Mouse (Mus musculus): ENCODE data around the gene Fgfr2.

DNA sequence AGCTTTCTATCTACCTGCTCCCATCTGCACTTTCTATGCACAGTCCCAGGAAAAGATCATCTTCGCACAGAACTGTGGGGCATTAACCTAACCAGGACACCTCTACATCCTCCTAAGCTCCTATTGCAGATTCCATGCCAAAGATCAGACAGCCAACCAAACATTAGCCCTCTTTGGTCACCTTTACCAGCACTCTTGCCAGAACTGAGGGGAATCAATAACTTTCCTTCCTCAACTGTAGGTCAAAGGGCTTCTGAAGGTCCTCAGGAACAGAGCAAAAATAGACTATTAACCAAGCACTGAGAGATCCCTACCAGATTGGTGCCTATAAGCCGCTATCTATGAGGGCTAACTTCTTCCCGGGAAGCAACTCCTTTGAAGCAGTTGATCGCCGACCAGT lies 2911.7 kb downstream of the Fgfr2 start:
- no peak for TF ChIP-seq CTCF (IDR thresholded peaks at IDR 0.05; ENCODE audit: low read depth)
- TF ChIP-seq EP300 (IDR thresholded peaks at IDR 0.05; ENCODE audit: low read depth): peak; percentile 55; the same call in 1 of the 2 replicates

All from liver, postnatal 0 days (tissue).